Mouse (Mus musculus) megakaryocyte, embryonic 14.5 days (primary cell): ENCODE results near the gene Rasal1. TPM values are rescaled to one million over a fixed set of nuclear protein-coding genes. Genes with fewer than 3 reads are reported as not detected.

Experiments
- H3K27me3 ChIP-seq: replicated peaks from 2 replicates; pipeline ENCODE3; 2012; ENCODE audit warnings: inconsistent platforms
- H3K36me3 ChIP-seq: replicated peaks from 2 replicates; pipeline ENCODE3; 2012; ENCODE audit warnings: low read length, inconsistent platforms, mixed read lengths
- H3K4me1 ChIP-seq: 2 replicates; pipeline ENCODE4 v1.6.1; 2012; ENCODE audit warnings: inconsistent platforms
- H3K4me3 ChIP-seq: replicated peaks from 2 replicates; pipeline ENCODE3; 2012; ENCODE audit warnings: moderate library complexity, mild to moderate bottlenecking, inconsistent platforms
- H3K9me3 ChIP-seq: 2 replicates; pipeline ENCODE4 v1.6.1; 2012; ENCODE audit warnings: inconsistent platforms
- FLI1 ChIP-seq: IDR thresholded peaks from 2 replicates; pipeline ENCODE4 v1.6.1; 2012; ENCODE audit warnings: low read length, inconsistent platforms, mixed read lengths
- GATA1 ChIP-seq: IDR thresholded peaks from 3 replicates; pipeline ENCODE4 v1.6.1; 2012; ENCODE audit warnings: mixed read lengths, low read length, inconsistent platforms, borderline replicate concordance
- polyA plus RNA-seq: library from polyadenylated mRNA; stranded (reverse); fragments of >175 nt; gene quantifications from 2 replicates; pipeline ENCODE4 v1.2.3, GENCODE M21; 2012; ENCODE audit warnings: low replicate concordance; ENCODE audit not compliant: insufficient read depth

The Rasal1 gene
- polyA plus RNA-seq, 1 experiment = 13.3 TPM

DNA sequence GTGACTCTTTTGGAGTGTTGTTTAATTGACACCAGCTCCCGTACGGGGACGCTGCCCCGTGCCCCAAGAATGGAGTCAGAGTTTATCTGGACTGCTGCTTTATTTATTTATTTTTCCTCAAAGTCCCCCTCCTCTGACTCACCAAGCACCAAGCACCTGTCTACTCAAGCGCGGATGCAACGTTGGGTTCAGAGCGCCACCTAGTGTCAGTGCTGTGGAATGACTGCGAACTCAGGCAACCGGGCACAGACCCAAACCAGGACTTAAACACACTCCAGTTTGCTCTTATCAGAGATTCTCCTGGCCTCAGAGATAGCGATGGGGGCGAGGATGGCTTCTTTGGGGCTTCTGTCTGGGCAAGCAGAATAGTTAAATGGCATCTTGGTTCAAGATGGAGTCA lies 25.0 kb downstream of the Rasal1 start:
- Histone ChIP-seq H3K9me3 (peaks cover 20% of the 10 kb centered on the region), H3K4me3 (no peak overlapping the region), H3K27me3 (peaks cover 90% of the 10 kb centered on the region), H3K4me1 (peaks cover 11% of the 10 kb centered on the region; the same call in 1 of the 2 replicates), H3K36me3 (no peaks in the 10 kb centered on the region)
- TF ChIP-seq GATA1 (no peak), FLI1 (no peak)

DNA sequence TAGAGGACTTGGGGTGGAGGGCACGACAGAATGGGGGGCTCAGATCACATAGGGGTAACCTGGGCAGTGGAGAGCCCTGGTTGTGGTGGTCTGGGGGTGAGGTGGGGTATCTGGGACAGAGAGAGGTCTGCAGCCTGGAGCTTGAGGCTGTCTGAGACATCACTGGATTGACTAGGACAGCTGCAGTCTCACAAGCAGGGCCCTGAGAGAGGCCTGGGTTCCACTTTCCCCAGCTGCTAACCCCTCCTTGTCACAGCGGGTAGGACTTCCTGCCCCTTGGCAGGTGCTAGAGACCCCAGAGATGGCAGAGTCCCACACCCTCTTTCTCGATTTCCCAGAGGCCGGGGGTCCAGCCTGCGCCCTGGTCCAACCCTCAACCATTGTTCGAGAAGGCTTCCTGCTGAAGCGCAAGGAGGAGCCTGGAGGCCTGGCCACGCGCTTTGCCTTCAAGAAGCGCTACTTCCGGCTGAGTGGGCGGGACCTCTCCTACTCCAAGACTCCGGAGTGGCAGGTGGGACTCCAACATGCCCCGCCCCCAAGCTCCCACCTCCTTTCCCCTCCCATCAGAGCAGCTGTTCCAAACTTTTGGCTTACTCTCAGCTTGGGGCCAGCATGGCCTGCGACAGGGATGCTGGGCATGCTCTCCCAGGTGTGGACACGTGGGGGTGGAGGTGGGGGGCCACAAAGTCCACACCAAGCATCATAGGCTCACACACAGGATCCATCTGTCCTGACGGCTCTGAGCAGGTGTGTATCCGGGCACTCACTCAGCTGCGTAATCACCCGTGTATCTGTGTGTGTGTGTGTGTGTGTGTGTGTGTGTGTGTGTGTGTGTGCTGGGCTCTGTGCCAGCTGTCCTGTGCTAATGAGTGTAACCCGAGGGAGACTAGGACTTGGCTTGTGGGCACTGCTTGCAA lies 25.9 kb downstream of the Rasal1 start:
- Histone ChIP-seq H3K9me3 (peaks cover 19% of the 10 kb centered on the region), H3K27me3 (peaks cover 90% of the 10 kb centered on the region), H3K4me1 (peaks cover 11% of the 10 kb centered on the region; the same call in 1 of the 2 replicates), H3K36me3 (no peaks in the 10 kb centered on the region), H3K4me3 (no peak overlapping the region)
- TF ChIP-seq FLI1 = no peak

DNA sequence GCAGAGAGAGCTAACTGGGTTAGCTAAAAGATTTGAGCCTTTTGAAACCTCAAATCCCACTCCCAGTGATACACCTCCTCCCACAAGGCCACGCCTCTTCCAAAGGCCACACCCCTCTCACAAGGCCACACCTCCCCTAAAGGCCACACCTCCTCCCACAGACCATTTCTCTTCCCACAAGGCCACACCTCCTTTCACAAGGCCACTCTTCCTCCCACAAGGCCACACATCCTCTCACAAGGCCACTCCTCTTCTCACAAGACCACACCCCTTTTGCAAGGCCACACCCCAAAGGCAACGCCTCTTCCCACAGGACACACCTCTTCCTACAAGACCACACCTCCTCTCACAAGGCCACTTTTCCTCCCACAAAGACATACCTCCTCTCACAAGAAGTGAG lies 28.9 kb downstream of the Rasal1 start:
- H3K36me3 ChIP-seq = no peaks in the 10 kb centered on the region
- peaks cover 15% of the 10 kb centered on the region; the same call in 1 of the 2 replicates for H3K4me1 ChIP-seq
- peaks cover 92% of the 10 kb centered on the region for H3K27me3 ChIP-seq
- no peak overlapping the region for H3K4me3 ChIP-seq
- H3K9me3 ChIP-seq = peaks cover 19% of the 10 kb centered on the region
- TF ChIP-seq GATA1 (no peak), FLI1 (no peak)

DNA sequence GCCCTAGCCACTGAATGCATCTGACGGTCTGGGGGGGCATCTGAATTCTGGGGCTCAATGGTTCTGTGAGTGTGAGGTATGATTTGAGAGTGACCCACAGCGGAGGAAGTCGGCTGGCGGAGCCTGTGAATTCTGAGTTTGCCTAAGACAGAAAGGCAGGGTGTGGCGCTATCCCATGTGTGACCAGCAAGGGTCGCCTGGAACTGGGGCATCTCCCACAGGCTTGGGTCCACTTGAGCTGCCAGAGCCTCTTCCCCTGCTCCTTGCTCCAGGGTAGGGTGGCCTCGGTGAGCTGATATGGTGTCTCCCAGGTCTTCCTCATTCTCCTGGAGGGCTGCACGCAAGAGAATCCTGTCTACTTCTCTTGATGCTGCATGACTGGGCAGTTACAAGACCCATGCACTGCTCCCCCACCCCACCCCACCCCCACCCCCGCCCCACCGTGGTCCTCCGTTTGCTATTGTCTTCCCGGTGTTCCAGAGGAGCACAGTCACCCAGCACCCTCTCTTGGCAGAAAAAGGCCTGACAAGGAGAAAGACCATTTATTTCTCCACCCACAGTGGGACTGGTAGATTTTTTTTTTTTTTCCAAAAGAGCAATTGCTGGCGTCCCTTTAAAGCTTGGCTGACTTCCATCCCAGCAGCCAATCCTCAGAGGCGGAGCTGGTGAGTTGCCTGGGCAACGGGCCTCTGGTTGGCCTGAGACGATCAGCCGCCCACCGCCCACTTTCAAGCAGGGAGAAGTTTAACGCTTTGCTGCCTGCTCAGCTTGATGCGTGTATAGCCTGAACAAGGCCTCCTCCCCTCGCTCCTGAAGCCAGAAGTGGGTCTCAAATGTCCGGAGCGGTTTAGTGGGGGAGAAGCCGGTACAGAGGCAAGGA lies 31.3 kb downstream of the Rasal1 start:
- Histone ChIP-seq H3K27me3 (peaks cover 98% of the 10 kb centered on the region), H3K9me3 (peaks cover 19% of the 10 kb centered on the region), H3K4me3 (no peak overlapping the region), H3K36me3 (no peaks in the 10 kb centered on the region), H3K4me1 (peaks cover 8% of the 10 kb centered on the region; the same call in 1 of the 2 replicates)
- TF ChIP-seq FLI1 = no peak

DNA sequence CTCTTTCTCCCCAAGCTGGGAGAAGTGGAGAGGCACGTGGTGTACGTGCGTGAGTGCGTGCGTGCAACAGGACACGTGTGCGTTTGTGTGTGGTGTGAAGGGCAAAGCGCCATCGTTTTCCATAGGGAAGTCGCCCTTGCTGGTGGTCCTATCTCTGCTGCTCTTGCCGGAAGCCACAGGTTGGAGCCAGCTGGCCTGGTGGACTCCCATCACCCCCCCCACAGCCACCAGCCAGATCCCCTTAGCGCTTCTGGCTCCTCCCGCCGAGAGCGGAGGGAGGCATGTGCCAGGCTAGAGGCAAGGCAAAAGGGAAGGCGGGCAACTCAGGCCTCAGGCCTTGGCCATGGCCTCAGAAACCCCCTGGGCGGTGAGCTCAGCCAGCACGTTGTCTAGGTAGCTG lies 32.3 kb downstream of the Rasal1 start:
- peaks cover 8% of the 10 kb centered on the region; the same call in 1 of the 2 replicates for H3K4me1 ChIP-seq

DNA sequence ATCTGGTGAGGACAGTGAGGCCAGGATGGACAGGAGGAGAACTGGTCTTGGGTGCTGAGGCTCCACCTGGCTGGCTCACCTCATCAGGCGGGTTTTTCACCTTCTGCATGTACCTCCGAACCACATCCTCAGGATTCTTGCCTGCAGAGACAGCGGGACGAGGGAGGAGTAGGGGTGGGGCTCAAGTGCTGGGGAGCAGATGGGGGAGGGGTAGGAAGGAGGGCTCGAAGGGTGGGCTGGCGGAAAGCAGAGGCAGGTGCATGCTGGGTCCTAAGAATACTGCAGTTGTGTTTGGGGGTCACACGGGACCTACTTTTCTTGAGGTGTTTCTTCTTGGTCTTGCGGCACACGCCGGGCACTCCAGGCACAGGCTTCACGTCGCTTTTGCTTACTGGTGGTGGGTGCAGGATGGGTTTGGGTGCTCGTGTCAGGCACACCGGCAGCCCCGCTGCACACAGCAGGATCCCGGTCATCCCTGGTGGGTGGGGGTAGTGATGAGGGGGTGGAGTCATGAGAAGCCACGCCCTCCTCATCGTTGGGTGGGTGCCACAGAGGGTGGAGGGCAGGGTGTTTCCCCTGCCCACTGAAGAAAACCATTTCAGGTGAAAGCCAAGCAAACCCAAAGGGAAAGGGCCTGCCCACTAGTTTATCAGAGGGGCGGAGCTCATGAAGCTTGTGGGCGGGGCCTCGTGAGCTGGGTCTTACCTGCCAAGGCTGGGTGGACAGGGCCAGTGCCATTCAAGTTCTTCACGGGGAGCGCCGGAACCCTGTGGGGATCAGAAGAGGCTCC lies 34.6 kb downstream of the Rasal1 start:
- Histone ChIP-seq H3K4me1 (peaks cover 4% of the 10 kb centered on the region; the same call in 1 of the 2 replicates), H3K27me3 (peaks cover 97% of the 10 kb centered on the region), H3K4me3 (no peak overlapping the region)

More for the DNA sequence above, 32.3 kb downstream of the Rasal1 start:
- Histone ChIP-seq H3K4me3 (no peak overlapping the region), H3K36me3 (no peaks in the 10 kb centered on the region), H3K9me3 (peaks cover 17% of the 10 kb centered on the region), H3K27me3 (peaks cover 97% of the 10 kb centered on the region)
- no peak for TF ChIP-seq FLI1
- no peak for TF ChIP-seq GATA1

DNA sequence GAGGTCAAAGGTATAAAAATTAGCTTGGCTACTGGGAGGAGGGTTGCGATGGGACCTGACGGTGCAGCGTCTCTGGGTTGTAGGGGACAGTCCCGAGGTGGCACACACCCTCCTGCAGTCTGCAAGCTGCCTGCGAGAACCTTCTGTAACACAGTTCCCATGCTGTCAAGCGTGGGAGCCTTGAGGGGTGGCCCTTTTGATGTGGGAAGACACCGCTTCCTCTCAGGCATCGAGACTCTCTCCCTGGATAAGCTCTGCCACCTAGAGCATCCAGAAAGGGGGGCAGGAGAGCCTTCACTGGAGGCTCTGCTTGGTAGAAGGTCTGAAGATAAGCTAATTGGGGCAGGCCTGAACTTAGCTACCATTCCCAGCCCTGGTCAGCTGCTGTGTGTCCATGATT lies 37.1 kb downstream of the Rasal1 start:
- Histone ChIP-seq H3K9me3 (no peaks in the 10 kb centered on the region), H3K4me1 (no peaks in the 10 kb centered on the region; the same call in 1 of the 2 replicates), H3K4me3 (no peak overlapping the region), H3K27me3 (peaks cover 91% of the 10 kb centered on the region), H3K36me3 (no peaks in the 10 kb centered on the region)
- no peak for TF ChIP-seq FLI1
- TF ChIP-seq GATA1 = no peak

More for the DNA sequence above, 34.6 kb downstream of the Rasal1 start:
- H3K36me3 ChIP-seq = no peaks in the 10 kb centered on the region
- TF ChIP-seq GATA1 (no peak), FLI1 (no peak)
- no peaks in the 10 kb centered on the region for H3K9me3 ChIP-seq

DNA sequence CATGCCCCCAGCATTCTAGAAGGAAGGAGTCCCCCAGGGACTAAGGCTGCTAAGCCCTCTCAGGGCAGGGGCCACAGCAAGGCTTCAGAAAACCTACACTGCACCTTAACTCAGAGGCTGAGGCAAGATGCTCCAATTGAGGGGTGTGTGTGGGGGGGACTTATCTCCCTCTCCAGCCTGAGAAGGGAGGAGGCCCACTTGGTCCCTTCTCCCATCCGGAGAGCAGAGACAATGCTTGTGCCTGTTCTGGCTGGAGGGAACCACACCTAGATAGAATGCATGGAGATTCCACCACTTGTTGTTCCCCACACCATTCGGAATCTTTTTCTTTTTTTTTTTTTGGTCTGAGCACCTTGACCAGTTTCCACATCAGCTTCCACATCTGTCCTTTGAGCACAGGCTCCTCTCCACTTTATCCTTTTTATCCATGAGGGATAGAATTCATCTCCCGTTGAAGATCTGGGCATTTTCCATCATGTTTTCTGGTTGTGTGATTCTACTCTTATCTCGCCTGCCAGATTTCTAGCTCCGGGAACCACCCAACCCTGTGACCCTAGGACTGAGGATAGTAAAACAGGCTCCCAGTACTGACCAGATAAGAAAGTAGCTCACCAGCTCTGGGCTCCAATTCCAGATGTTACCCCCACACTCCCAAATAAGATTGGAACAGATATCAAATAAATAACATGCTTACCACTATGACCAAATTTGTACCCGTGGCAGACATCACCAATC lies 38.3 kb downstream of the Rasal1 start:
- no peaks in the 10 kb centered on the region for H3K9me3 ChIP-seq
- peaks cover 92% of the 10 kb centered on the region for H3K27me3 ChIP-seq
- H3K4me3 ChIP-seq = no peak overlapping the region
- H3K4me1 ChIP-seq = no peaks in the 10 kb centered on the region; the same call in 1 of the 2 replicates
- TF ChIP-seq GATA1 (no peak), FLI1 (no peak)
- H3K36me3 ChIP-seq = no peaks in the 10 kb centered on the region
